Mouse (Mus musculus) testis, adult 2 months (tissue): Measurements from ENCODE around the gene Tbc1d4. TPM values are rescaled to one million over a fixed set of nuclear protein-coding genes. Genes with fewer than 3 reads are reported as not detected.
A peak's percentile ranks its signal among the peaks of the same experiment; 100 is the strongest.

Experiments used
- H3K27ac ChIP-seq: fragments of 200-500 bp; 2 replicates; pipeline ENCODE4 v1.5.1; 2012; ENCODE audit warnings: low read depth, low read length; ENCODE audit not compliant: control insufficient read depth, insufficient read depth
- H3K27me3 ChIP-seq: fragments of 200-500 bp; 2 replicates; pipeline ENCODE4 v1.6.1; 2012; ENCODE audit warnings: mild to moderate bottlenecking, low read length, moderate library complexity; ENCODE audit not compliant: control insufficient read depth, insufficient read depth
- H3K36me3 ChIP-seq: fragments of 200-500 bp; 2 replicates; pipeline ENCODE4 v1.6.1; 2012; ENCODE audit warnings: mild to moderate bottlenecking, low read length; ENCODE audit not compliant: control insufficient read depth, insufficient read depth
- H3K4me1 ChIP-seq: fragments of 200-500 bp; 2 replicates; pipeline ENCODE4 v1.6.1; 2012; ENCODE audit warnings: low read length; ENCODE audit not compliant: control insufficient read depth, insufficient read depth
- H3K4me3 ChIP-seq: fragments of 200-500 bp; 2 replicates; pipeline ENCODE4 v1.5.1; 2012; ENCODE audit warnings: low read depth, mild to moderate bottlenecking, low read length, moderate library complexity, mixed read lengths; ENCODE audit not compliant: control insufficient read depth
- CTCF ChIP-seq: fragments of 200-500 bp; IDR thresholded peaks from 2 replicates; pipeline ENCODE4 v1.5.1; 2012; ENCODE audit warnings: low read depth, mild to moderate bottlenecking, inconsistent platforms, low read length, moderate library complexity; ENCODE audit not compliant: control insufficient read depth, insufficient read depth, insufficient replicate concordance
- POLR2A ChIP-seq: fragments of 200-500 bp; IDR thresholded peaks from 2 replicates; pipeline ENCODE4 v1.6.1; 2012; ENCODE audit warnings: low read depth, mild to moderate bottlenecking, inconsistent platforms, low read length, moderate library complexity; ENCODE audit not compliant: control insufficient read depth
- polyA plus RNA-seq: library from polyadenylated mRNA; depleted of rRNA; stranded (reverse); fragments of >200 nt; gene quantifications from 2 replicates; pipeline ENCODE4 v1.2.3, GENCODE M21; 2012; rRNA removed

Tbc1d4 gene
- polyA plus RNA-seq = 2.0 and 2.2 TPM in 2 replicates

DNA sequence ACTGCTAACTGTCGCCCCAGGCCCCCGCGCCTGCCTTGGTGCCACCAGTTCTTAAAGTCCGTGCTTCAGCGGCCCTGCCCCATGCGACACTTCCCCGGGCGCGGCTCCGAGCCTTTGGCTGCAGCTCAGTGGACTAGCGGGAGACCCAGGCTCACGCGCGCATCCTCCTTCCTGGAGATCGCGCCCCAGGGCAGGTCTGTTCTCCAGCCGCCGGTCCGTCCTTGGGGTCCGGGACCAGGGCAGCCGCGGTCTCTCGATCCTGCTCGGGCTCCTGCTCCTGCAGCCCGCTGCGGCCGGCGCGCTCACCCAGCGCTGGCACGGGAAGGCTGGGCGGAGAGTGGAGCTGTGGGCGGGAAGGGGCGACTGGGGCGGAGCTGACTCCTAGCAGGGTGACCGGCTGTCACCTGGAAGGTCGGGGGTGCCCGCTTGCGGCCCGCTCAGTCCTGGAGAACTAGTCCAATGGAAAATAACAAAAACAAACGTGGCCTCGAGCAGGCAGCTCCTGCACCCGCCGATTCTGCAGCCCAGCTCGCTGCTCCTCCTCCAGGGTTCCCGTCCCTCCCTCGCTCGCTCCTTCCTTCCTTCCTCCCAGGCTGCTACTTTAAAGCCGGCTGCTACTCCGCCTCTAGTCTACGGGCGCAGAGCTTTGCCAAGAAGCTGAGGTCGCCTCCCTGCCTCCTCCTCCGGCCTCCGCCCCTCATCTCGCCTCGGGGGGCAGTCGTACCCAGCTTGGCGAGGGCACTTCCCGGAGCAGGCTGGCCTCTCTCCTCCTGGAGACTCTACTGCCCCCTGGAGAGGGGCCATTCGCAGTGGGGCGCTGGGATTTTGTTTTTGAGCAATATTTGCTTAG is at the start of gene Tbc1d4:
Tbc1d4 (minus strand) TSS at position 673 of the 850 bp plus-strand sequence.
- Histone ChIP-seq H3K27me3 (no peaks in the 10 kb centered on the region), H3K27ac (peak within 1 kb of the TSS; percentile 59)

DNA sequence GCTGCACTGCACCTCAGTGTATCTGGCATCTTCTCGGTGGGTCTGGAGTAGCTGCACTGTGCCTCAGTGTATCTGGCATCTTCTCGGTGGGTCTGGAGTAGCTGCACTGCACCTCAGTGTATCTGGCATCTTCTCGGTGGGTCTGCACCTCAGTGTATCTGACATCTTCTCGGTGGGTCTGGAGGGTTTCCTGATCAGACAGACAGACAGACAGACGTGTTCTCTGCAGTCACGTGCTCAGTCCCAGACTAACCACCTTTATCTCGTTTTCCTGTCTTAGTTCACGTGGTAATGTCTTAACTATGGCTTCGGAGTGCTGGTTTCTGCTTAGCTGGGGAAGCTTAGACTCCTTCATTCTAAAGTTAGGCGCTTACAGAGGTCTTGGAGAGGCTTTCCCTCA is 47.3 kb upstream of the Tbc1d4 start:
- Histone ChIP-seq H3K27ac (no peak overlapping the region), H3K27me3 (no peaks in the 10 kb centered on the region), H3K4me1 (no peaks in the 10 kb centered on the region; the same call in 1 of the 2 replicates), H3K4me3 (no peak overlapping the region), H3K36me3 (no peaks in the 10 kb centered on the region)
- TF ChIP-seq POLR2A (no peak), CTCF (no peak)

More for the DNA sequence above, at the start of gene Tbc1d4:
- Histone ChIP-seq H3K4me1 (peaks cover 15% of the 10 kb centered on the region), H3K4me3 (peak within 1 kb of the TSS; percentile 87), H3K36me3 (no peaks in the 10 kb centered on the region)
- TF ChIP-seq CTCF (peak; percentile 22; the same call in 1 of the 2 replicates), POLR2A (no peak; the same call in 1 of the 2 replicates)

DNA sequence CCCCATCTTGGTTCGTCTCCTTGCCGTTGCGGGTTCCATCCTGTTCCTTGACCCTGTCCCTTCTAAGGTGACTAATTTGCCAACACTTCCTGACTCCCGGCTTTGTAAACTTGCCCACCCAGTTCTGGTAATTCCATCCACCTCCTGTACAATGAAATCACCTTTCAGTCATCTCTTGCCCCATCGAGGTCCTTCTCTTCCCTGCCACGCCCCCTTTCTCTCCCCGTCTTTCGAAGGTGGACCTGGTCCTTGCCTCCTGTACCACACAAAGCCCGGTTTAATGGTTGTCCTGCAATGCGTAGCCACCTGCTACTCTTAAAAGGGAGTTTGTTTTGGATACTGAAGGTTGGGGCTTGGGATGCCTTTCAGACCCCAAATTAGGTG is 45.5 kb upstream of the Tbc1d4 start:
- Histone ChIP-seq H3K4me3 (peak overlapping the region; percentile 90), H3K4me1 (no peaks in the 10 kb centered on the region; the same call in 1 of the 2 replicates), H3K27ac (peak overlapping the region; percentile 92; the same call in 1 of the 2 replicates), H3K36me3 (no peaks in the 10 kb centered on the region), H3K27me3 (no peaks in the 10 kb centered on the region)
- TF ChIP-seq POLR2A = no peak
- TF ChIP-seq CTCF = no peak

DNA sequence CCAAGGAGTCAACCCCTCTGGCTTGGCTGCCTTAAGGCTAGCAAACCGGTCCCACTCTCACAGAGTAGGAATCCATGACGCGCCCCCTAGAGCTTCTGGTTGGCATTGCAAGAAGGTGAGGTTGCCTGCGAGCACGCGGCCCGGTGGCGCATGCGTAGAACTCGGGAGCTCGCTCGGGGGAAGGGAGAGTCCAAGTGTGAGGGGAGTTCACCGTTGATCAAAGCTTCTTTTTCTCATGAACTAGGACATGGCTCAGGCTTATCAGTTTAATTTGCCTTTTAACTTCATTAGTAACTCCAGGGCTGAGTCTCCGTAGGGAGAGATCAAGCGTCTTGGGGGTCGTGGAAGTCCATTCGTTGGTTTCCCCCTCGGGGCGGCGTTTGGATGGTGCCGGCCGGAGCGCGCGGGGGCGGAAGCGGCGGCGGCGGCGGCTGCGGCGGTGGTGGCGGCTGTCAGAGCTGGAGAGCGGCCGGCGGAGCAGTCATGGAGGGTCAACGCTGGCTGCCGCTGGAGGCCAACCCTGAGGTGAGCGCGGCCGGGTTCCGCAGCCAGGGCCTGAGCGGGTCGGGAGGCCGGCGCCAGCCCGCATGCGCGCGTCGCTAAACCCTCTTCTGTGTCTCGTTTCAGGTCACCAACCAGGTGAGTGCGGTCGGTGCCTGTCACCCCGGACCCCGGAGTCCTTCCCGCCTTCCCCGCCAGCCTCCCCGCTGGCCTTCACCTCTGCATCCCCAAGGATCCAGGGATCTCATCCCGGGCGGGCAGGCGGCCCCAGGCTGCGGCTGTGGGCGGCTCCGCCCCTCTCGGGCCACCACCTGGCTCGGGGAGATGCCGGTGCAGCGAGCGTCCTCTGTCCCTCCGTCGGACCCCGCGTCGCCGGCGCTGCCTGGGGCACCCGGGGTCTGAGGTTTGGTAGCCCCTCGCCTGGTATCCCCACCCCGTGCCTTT is 44.9 kb upstream of the Tbc1d4 start, which contains the start of gene Uchl3:
Uchl3 (plus strand) TSS at position 387 of the 945 bp plus-strand sequence.
- Histone ChIP-seq H3K27me3 (no peaks in the 10 kb centered on the region), H3K36me3 (no peaks in the 10 kb centered on the region), H3K27ac (peak within 1 kb of the TSS; percentile 92), H3K4me1 (no peaks in the 10 kb centered on the region; the same call in 1 of the 2 replicates), H3K4me3 (peak within 1 kb of the TSS; percentile 90)
- TF ChIP-seq POLR2A (no peak; the same call in none of the 2 replicates), CTCF (peak; percentile 99)

DNA sequence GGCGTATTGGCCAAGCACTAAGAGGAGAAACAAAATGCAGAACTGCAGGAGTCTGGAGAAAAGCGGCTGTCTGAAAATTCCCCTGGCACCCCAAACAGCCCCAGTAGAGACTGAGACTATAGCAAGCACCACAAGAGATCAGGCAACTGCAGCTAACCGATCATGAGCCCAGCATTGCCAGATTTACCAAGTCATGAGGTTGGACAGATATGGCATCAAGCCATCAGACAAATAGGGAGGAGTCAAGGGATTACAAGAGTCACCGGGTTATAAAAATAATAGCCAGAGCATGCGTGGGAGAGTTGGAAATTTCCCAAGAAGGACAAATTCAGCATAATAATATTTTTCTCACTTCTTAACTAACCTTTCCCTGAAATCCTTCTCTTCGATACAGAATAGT is 43.6 kb upstream of the Tbc1d4 start:
- Histone ChIP-seq H3K36me3 (no peaks in the 10 kb centered on the region), H3K27me3 (no peaks in the 10 kb centered on the region), H3K4me1 (no peaks in the 10 kb centered on the region; the same call in 1 of the 2 replicates), H3K4me3 (no peak overlapping the region), H3K27ac (no peak overlapping the region)
- TF ChIP-seq CTCF (no peak), POLR2A (no peak)

DNA sequence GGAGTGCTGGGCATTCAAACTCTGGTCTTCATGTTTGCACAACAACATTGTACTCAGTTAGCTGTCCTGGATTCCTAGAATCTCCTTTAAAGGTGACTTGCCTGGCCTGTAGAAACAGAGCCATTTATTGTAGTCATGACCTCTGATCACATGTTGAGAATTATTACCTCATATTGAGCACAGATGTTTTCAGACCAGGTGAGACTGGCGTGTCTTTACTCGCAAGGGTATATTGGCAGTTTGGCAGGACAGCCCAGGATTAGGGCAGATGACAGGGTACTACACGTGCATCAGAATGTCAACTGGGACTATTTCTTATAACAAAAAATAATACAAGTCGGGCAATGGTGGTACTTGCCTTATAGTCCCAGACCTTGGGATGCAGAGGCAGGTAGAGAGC is 41.6 kb upstream of the Tbc1d4 start:
- Histone ChIP-seq H3K27ac (no peak overlapping the region), H3K27me3 (no peaks in the 10 kb centered on the region), H3K4me3 (no peak overlapping the region), H3K4me1 (no peaks in the 10 kb centered on the region; the same call in 1 of the 2 replicates), H3K36me3 (no peaks in the 10 kb centered on the region)
- TF ChIP-seq CTCF (no peak), POLR2A (no peak)
